Mouse (Mus musculus): ENCODE data around the gene Slc37a3.
"Not testable (repeated sequence)": the region's sequence is repeated elsewhere in the genome, so short reads cannot be mapped to it uniquely, and the experiment has no call there.

Gene Slc37a3

DNA sequence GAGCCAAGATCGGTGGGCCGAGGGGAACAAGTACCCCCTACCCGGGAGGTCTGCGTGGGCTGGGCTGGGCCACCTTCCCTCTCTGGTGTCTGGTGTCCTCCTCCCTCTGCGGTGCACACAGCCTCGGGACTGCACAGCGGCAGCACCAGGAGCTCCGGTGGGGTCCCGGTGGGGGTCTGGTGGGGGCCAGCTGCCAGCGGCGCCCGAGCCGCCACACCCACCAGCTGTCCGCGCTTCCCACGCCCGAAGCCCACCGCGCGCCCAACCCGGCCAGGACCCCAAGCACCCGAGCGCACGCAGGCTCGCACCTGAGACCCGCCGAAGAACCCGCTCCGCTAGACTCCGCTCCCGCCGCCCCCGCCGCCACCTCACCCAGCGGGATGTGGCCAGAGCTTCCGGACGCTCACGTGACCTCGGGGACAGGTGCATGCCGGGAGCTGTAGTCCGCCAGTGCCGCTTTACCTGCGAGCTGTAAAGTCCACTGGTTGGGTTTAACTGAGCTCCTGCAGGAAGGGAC, at the start of gene Slc37a3:
Slc37a3 (minus strand) TSS at position 365 of the 517 bp plus-strand sequence.
- CTCF ChIA-PET, result no interaction called here

DNA sequence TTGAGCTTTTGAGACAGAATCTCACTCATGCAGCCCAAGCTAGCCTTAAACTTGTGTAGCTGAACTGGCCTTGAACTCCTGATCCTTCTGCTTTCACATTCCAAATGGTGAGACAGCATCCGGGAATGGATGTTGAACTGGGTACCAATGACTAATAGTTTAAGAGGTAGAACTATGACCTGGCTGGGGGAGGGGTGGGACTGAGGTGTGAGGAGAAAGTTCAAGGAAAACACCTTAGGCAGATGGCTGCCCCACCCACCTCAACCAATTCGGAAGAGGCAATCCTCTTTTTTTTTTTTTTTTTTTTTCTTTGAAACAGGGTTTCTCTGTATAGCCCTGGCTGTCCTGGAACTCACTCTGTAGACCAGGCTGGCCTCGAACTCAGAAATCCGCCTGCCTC, 49.2 kb upstream of the Slc37a3 start:
- CTCF ChIA-PET, result interaction anchor here (0.7 kb wide), 1 partner anchor 29 kb away, joined by 6 read pairs; no protein-coding TSS in a partner anchor

DNA sequence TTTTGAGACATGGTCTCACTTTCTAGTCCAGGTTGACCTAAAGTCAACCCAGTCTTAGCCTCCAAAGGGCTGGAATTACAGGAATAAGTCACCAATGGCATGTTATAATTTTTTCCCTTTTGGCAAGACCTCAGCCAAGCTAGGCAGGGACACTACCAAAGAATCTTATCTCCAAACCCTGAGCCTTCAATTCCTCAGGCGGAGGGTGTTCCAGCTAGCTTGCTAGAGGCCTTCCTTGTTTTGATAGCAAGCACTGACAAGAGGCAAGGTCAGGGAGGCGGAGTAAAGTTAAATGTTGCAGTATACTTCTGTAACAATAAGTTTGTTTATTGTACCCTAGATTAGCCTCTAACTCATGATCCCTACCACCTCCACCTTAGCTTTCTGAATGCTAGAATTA, 47.7 kb upstream of the Slc37a3 start:
- CTCF ChIA-PET, result no interaction called here

DNA sequence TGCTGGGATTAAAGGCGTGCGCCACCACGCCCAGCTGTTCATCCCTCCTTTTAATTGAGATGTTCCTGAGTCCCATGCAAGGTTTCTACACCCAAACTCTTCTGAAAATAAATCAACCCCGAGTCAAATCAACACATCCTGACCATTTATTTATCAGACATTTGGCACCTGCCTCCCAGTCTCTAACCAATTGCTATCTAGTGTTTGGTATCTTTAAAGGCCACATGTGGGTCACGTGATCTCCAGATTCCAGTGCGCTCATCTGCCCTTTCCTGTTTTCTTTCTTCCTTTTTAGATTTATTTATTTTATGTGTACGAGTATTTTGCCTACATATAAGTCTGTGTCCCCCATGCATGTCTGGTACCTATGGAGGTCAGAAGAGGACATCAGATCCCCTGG, 46.2 kb upstream of the Slc37a3 start:
- CTCF ChIA-PET, result no interaction called here

DNA sequence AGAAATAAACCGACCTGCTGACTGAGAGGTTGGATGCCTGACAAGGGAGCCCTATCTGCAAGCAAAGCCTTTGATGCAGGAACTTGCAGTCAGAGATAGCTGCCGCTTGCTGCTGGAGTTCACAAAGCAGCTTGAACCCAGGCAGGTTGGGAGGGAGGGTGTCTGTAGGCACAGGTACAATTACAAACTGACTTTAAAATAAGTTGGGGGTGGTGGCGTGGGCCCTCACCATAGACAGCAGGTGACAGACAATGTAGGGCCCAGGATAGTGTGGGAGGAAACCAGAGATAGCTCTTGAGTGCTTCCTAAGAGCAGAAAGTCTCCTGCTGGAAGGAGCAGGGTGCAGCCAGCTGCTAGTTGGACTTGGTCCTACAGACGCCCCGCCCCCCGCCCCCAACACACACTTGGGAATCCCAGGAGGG, 45.7 kb upstream of the Slc37a3 start:
- CTCF ChIA-PET, result no interaction called here

DNA sequence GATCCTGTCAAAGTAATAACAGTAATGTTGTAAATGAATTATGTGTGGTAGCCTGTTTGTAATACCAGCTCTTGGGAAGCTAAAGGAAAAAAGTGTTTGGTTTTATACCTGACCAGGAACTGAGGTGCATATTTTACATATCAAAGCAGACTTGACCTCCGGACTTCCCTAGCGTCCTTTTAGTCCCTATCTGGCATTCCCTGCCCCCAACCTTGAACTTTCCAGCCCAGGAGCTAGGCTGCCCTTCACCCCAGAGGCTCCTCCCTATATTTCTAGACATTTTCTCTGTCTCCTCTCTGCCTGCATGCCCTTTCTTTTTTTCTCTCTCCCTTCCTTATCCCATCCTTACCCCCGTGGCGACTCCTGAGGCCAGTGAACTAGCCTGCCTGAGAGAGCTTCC, 43.4 kb upstream of the Slc37a3 start:
- CTCF ChIA-PET, result no interaction called here

DNA sequence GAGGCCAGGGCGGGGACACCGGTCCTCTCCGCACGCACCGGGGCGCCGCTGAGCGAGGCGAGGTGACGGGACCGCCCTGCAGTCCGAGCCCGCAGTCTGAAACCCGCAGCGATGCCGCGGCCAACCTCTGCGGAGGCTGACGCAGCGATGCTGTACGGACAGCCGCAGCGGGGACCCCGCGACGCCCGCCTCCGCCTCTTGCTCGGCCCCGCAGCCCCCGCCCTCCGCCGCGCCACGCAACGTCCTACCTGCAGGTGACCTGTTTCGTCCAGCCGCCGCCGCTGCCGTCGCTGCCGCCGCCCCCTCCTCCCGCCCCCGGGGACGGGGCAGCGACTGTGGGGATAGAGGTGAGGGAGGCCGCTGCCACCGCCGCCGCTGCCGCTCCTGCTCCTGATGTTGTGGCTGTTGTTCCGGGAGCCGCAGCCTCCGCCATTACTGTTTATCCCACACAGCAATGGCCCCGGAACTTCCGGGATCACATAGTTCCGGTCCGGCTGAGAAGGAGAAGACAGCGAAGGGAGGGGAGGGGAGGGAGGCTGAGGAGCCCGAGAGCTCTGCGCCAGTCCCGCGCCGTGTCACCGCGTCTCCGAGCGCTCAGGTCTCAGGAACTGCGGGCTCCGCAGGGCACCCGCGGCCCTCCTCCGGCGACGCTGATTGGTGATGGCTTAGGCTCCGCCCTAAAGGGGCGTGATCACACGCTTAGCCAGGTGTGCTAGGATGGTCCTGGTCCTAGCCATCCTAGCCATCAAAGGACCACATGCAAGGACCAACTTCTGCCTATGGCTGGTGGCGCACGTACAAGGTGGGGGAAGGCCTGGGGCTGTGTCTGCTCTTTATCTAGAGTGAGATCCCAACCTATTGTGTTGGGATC, 42.6 kb upstream of the Slc37a3 start, which contains the start of gene Mkrn1:
Mkrn1 (minus strand) TSS at position 612 of the 871 bp plus-strand sequence.
- CTCF ChIA-PET, result no interaction called here

DNA sequence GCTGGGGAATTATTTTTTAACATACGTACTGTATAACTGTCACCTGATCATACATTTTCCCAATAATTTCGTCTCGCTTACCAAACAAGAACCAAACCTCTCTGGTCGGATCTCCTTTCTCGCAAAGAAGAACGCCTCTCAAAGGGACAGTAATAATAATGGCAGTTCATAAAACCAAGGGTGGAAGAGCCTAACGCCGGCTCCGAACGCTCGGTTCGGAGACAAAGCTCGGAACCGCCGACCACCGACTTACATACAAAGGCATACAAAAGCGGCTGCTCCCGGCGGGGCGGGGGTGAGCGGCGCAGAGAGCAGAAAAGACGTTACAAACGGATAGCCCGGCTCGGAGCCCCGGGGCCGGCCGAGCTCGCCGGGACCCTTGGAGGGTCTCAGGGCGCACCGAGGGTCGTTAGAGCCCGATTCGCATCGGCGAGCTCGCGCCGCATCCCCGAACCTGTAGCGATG, 41.9 kb upstream of the Slc37a3 start:
- CTCF ChIA-PET, result no interaction called here

DNA sequence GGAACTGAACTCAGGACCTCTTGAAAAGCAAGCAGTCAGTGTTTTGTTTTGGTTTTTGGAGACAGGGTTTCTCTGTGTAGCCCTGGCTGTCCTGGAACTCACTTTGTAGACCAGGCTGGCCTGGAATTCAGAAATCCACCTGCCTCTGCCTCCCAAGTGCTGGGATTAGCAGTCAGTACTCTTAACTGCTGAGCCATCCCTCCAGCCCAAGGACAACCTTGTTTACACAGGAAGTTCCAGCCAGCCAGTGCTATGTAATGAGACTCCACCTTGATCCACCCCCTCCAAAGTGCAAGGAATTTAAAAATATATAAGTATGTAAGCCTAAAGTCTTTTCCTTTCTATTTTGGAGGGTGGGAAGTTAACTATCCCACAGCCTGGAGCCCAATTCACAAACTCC, 39.2 kb upstream of the Slc37a3 start:
- CTCF ChIA-PET, result not testable (repeated sequence)

DNA sequence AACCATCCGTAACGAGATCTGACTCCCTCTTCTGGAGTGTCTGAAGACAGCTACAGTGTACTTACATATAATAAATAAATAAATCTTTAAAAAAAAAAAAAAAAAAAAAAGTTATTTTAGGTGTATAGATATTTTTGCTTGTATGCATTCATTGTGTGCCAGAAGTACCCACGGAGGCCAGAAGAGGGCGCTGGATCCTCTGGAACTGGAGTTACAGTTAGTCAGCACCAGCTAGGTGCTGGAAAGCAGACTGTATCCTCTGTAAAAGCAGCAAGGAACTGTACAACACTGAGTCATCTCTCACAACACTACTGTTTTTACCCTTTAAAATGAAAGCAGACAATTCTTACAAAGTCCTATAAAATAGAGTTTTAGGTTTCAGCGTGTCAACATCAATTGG, 38.3 kb upstream of the Slc37a3 start:
- CTCF ChIA-PET, result interaction anchor here (0.6 kb wide), 1 partner anchor 63 kb away, joined by 12 read pairs; no protein-coding TSS in a partner anchor

DNA sequence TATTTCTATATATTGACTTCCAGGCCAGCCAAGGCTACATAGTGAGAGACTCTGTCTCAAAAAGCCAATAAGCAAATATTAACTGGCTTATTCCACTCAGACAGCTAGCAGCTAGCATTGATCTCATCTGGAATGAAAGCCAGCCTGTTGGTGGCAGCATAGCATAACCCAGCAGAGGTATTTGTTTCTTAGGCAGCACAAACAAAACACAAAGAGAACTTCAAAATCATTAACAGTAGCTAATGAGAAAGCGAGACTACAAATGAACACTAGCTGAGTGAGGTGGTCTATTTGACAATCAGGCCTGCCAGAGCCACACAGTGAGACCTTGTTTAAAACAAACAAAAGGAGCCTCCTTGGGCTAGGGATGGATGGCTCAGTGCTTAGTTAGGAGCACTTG, 36.6 kb upstream of the Slc37a3 start:
- CTCF ChIA-PET, result interaction anchor here (1.3 kb wide), 1 partner anchor 11 kb away, joined by 3 read pairs; no protein-coding TSS in a partner anchor

DNA sequence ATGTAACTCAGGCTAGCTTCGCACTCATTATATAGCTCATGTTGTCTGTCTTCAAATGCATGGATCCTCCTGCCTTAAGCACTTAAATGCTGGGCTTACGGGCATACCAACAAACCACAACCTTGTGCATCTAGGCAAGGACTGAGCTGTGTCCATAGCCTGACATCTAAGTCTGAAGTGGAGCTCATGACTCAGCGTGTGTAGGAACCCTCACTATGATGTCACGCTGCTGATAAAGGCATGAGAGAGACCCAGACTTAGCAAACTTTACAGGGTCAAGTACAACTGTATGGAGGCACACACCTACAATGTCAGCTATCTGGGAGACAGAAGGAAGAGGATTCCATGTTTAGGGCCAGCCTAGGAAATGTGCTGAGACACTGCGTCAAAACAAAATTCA, 29.0 kb upstream of the Slc37a3 start:
- CTCF ChIA-PET, result no interaction called here

DNA sequence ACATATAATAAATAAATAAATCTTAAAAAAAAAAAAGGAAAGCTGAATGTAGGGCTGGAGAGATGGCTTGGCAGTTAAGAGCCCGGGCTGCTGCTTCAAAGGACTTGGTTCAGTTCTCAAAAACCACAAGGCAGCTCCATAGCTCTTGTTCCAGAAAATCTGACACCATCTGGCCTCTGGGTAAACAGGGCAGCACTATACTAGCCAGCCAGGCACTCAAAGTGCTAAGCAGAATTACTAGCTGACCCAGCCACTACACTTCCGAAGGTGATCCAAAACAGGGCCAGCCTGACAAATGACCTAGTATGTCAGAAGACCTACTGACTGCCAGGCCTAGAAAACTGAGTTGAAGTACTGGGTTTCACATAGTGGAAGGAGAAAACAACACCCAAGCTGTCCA, 25.7 kb upstream of the Slc37a3 start:
- CTCF ChIA-PET, result interaction anchor here (0.9 kb wide), 1 partner anchor 11 kb away, joined by 3 read pairs; no protein-coding TSS in a partner anchor

DNA sequence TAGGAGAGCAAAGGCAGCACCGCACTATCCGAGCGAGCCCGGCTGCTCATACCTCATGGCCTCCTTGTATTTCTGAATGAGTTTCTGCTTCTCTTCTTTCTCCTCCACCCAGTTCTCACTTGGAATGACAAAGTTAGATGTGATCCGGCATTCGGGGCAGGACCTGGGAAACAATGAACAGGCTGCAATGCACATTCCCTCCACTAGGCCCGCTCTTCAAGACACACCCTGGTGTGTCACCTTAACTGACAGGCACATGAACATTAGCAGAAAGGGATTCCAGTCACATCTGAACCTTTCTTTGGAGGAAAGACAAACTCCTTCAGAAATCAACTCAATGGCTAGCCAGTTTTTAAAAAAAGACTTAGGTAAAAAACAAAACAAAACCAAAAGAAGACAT, 22.9 kb upstream of the Slc37a3 start:
- CTCF ChIA-PET, result no interaction called here

DNA sequence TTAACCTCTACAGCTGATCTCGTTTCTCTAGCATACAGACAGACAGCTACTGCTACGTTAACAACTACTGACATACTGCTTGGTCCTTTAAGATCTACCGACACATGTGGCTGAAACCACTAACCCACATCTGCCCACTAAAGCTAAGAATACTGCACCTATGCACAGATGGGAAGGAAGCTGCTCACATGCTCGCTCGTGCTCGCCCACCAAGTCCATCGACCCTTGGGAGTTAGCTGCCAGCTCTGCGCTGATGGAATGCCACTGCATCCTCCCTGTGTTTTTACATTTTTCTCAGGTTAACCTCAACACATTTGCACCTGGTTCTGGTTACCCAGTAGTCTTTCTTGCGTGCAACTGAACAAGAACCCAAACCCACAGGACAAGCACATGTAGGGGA, 20.9 kb upstream of the Slc37a3 start:
- CTCF ChIA-PET, result no interaction called here

DNA sequence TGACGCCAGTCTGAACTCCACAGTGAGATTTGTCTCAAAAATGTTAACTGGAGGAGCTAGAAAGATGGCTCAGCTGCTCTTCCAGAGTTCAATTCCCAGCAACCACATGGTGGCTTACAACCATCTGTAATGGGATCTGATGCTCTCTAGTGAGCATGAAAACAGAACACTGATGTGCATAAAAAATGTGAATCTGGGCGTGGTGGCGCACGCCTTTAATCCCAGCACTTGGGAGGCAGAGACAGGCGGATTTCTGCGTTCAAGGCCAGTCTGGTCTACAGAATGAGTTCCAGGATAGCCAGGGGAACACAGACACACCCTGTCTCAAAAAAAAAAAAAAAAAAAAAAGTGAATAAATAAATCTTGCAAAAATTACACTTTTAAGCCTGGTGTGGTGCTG, 19.6 kb upstream of the Slc37a3 start:
- CTCF ChIA-PET, result no interaction called here

DNA sequence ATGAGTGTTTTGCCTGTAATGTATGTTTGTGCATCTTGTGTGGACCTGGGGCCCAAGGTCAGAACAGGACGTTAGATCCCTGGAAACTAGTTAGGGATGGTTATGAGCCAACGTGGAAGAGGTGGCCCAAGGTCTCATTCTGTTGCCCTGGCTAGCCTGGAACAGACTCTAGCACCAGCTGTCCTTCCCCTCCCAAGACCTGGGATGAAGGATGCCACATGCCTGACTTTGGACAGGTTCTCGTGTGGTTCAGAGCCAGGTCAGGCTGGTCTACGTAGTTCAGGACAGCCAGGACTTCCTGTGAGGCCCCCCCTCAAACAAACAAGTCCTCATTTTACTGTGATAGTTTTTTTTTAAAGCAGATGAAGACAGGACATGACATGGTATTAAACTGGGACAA, 18.4 kb upstream of the Slc37a3 start:
- CTCF ChIA-PET, result interaction anchor here (0.7 kb wide), 1 partner anchor 122 kb away, joined by 6 read pairs; no protein-coding TSS in a partner anchor

DNA sequence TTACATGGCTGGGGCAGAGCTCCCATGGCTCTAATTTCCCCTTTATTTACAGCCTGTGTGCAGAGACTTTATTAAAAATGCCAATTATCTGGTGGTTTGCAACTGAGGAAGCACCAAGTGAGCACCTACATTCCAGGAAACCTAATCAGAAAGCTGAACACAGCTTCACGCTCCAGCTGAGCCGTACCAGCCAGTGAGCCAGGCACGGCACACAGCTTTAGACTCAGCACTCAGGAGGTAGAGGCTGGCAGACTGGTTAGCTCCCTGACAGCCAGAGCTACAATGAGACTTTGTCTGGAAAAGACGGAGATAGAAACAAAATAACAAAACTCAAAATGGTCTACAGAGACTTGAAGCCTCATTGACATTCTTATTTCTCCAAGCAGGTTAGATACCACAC, 18.0 kb upstream of the Slc37a3 start:
- CTCF ChIA-PET, result no interaction called here

DNA sequence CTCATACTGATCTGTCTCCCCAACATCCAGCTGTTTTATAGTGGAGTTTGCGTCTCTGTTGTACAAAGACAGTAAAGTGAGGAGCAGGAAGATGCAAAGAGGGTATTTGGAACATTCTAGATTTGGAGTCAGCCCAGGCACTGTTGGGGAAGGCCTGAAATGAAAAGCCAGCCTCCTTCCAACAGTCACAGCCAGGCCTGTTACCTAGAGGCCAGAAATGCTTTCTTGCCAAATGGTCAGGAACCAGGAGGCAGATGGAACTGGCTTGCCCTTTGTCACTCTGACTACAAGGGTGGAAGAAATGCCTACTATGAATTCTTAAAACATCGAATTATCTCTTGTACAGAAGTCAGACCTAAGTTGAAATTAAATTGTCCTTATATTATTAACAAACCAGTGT, 12.5 kb upstream of the Slc37a3 start:
- CTCF ChIA-PET, result no interaction called here

DNA sequence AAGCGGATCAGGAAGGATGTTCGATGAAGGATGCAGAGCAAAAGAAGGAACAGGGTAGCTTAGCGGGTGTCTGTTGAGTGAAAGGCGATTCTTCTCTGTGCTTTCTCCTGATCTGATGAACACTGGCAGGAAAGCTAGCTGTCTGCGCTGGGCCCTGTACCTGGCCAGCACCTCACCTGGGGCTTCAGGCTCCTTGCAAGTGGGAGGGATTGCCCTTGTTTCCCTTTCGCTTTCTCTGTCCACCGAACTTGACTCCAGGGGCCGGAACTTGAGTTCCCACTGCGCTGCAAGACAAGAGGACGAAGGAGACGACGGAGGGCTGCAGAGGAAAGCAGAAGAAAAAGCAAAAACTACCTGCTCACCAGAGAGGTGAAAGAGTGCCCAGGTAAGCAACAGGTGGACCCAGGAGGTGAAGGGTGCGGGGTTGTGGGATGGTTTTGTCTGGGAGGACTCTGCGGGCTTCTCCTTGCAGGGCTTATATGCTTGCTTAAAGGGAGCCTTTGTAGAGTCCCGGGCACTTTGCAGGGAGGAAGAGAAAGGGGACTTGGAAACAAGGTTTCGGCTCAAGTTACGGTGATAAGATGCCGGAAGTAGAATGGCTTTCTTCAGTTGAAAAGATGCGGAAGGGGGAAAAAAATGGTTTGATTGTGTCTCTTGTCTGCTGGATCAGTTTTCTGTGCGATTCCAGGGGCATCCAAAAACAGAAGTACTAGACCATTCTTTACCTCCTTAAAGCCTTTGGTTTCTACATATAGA, 3.8 kb upstream of the Slc37a3 start, which contains the start of gene Rab19:
Rab19 (plus strand) TSS at position 51 of the 756 bp plus-strand sequence.
- CTCF ChIA-PET, result no interaction called here

DNA sequence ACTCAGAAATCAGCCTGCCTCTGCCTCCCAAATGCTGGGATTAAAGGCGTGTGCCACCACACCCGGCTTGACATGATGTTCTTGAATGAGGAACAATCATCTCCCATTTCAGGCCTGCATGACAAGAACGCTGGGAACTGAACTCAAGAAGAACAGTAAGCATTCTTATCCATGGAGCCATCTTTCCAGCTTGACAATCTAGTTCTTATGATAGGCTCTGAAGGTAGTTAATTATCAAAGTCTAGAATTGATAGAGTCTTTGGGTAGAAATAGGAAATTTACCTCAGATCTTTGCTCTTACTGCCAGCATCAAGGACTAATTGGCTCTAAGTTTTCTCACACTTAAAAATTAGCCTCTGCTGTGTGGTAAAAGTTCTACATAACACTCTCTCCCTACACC, 2.8 kb upstream of the Slc37a3 start:
- CTCF ChIA-PET, result no interaction called here

DNA sequence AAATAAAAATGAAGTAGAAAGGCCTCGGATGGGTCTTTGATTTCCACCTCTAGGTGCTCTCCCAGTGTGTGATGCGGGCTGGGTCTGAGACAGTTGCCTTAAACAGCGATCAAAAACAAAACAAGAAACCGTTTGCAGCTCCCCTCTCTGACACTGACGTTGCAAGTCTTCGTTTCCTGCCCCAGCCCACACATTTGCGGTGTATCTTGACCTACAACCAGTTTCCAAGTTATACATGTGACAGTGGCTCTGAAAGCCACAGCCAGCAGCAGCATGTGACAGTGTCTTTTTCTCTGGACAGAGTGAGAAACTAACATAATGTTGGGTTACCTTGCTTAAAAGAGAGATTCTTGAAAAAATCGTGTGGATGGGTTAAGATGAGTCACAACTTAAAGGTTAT, 2.3 kb upstream of the Slc37a3 start:
- CTCF ChIA-PET, result no interaction called here

DNA sequence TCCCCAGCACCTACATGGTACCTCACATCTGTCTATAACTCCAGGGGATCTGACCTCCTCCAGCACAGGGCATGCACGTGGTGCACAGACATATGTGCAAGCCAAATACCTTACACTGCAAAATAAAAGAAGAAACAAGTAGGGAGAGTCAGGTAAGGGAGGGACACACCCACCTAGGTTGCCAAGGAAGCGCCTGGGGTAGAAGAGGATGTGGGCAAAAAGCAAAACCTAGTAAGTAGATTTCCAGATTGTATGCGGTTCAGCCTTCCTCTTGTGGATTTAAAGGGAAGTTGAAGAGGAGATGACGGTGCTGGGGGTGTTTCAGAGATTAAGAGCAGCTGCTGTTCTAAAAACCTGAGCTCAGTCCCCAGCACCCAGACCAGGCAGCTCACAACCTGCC, 1.7 kb upstream of the Slc37a3 start:
- CTCF ChIA-PET, result no interaction called here
